Mouse (Mus musculus): ENCODE measurements around the gene Igflr1. TPM values are rescaled to one million over a fixed set of nuclear protein-coding genes. Genes with fewer than 3 reads are reported as not detected.
A peak's percentile ranks its signal among the peaks of the same experiment; 100 is the strongest.

Igflr1 gene
- polyA plus RNA-seq, 1 experiment from 2014 or later, result 3.2 TPM

DNA sequence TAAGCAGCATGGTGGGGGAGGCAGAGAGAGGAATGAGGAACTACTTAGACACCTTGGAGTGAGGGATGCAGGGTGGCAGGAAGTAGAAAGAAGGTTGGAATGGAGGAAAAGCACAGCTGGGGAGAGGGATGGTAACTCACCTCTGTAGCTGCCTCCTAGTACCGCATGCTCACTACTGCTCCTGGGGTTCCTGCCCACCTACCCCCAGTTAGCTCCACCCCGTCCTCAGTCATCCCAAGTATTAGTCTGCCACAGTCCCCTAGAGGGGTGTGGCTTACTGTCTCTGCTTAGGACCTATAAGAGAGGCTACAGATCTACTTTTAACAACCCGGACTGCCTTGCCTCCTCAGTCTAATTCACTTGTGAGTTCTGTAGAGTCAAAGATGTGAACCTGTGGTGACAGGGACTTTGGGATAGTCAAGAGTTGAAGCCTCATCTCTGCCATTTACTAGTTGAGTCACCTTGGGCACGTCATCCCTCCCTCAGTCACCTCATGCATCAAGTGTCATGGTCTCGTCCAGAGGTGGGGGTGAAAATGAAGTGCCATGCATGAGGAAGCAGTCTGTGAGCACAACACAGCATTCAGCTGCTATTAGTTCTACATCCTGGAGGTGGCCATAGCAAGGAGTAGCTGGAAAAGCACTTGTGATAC lies 27.7 kb downstream of the Igflr1 start:
- Histone ChIP-seq H3K36me3 (no peaks in the 10 kb centered on the region), H3K27ac (no peak overlapping the region), H3K4me3 (no peak overlapping the region), H3K9ac (no peak overlapping the region), H3K4me1 (peaks cover 9% of the 10 kb centered on the region), H3K27me3 (0 out of 2 replicates have a peak, but pooled peaks cover 8% of the 10 kb centered on the region), H3K9me3 (no peaks in the 10 kb centered on the region), H3K4me2 (replicated peaks) (no peak overlapping the region)
- ATAC-seq (ENCODE audit: low FRiP score, low read depth), result no peak
- WGBS, result 45% methylated on average over 5 of the region's 5 CpGs

DNA sequence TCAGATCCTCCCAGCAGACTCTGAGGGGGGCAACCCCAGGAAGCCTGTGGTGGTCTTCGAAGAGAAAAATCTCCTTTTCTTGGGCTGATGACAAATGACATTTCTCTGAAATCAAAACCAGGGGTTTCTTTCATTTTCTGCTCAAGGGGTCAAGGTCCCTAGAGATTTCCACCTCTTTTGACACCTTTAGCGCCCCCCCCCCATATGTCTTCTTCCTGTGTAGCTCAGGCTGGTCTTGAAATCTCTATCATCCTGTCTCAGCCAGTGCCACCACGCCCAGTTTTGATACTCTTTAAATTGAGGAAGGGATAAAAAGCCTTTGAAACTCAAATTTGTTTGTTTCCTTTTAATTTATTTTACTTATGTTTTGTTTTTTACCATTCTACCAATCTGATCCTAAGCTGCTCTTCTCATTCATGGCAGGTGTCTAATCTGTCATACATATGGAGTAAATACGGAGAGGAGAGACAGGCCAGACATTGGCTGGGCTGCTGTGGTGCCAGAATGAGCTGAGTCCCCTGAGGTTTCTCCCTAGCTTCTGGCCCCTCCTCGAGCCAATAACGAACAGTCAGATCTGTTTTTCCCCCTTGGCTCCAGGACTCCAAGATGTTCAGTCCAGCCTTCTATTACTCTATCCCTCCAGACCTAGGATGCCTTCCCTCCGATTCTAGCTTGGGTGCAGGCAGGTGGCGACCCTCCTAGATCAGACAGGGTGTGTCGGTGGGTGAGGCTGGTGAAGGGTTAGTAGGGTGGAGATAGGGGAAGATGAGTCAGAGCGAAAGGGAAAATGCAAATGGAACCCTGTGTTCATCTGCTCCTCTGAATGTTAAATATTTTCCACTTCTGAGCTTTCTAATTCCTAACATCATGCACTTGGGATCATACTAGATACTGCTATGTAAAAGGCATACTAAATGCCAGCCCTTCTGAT lies 28.6 kb downstream of the Igflr1 start:
- Histone ChIP-seq H3K27me3 (0 out of 2 replicates have a peak, but pooled peaks cover 8% of the 10 kb centered on the region), H3K36me3 (no peaks in the 10 kb centered on the region), H3K4me2 (replicated peaks) (no peak overlapping the region), H3K9me3 (no peaks in the 10 kb centered on the region), H3K27ac (no peak overlapping the region), H3K4me3 (no peak overlapping the region), H3K9ac (no peak overlapping the region), H3K4me1 (peaks cover 9% of the 10 kb centered on the region)
- WGBS, result 76% methylated on average over 10 of the region's 10 CpGs
- ATAC-seq (ENCODE audit: low FRiP score, low read depth), result no peak

- Histone ChIP-seq H3K27me3 (0 out of 2 replicates have a peak, but pooled peaks cover 8% of the 10 kb centered on the region), H3K4me3 (no peak overlapping the region), H3K27ac (no peak overlapping the region), H3K4me1 (peaks cover 8% of the 10 kb centered on the region), H3K4me2 (replicated peaks) (no peak overlapping the region), H3K9ac (no peak overlapping the region), H3K9me3 (no peaks in the 10 kb centered on the region), H3K36me3 (no peaks in the 10 kb centered on the region)
- WGBS, result 62% methylated on average over 4 of the region's 4 CpGs
- ATAC-seq (ENCODE audit: low FRiP score, low read depth), result no peak
Measured at GRCm38 (mm10) chr7:30594510-30595024, 29.3 kb downstream of the Igflr1 start.

DNA sequence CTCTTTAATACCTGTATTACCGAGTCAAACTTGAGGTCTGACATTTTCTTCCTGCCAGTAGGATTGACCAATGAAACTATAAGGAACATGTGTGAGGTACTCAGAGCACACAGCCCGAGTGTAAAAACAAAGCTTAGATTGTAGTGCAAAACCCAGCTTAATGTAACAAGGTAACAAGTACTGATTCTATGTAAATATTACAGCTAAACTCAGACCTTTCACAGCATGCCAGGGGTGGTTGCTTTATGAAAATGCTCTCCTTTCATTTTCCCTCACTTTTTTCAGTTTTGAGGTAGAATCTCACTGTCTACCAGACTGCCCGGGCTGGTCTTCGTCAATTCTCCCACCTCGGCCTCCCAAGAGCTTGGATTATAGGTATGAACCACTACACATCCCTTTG lies 30.9 kb downstream of the Igflr1 start:
- no peak overlapping the region for H3K4me3 ChIP-seq
- 74% methylated on average over 5 of the region's 5 CpGs for WGBS
- H3K9ac ChIP-seq, result no peak overlapping the region
- no peaks in the 10 kb centered on the region for H3K9me3 ChIP-seq
- no peak for ATAC-seq (ENCODE audit: low FRiP score, low read depth)
- no peaks in the 10 kb centered on the region for H3K36me3 ChIP-seq
- H3K27ac ChIP-seq, result no peak overlapping the region
- no peaks in the 10 kb centered on the region for H3K4me1 ChIP-seq
- no peak overlapping the region for H3K4me2 ChIP-seq (replicated peaks)
- H3K27me3 ChIP-seq, result 0 out of 2 replicates have a peak, but pooled peaks cover 8% of the 10 kb centered on the region

DNA sequence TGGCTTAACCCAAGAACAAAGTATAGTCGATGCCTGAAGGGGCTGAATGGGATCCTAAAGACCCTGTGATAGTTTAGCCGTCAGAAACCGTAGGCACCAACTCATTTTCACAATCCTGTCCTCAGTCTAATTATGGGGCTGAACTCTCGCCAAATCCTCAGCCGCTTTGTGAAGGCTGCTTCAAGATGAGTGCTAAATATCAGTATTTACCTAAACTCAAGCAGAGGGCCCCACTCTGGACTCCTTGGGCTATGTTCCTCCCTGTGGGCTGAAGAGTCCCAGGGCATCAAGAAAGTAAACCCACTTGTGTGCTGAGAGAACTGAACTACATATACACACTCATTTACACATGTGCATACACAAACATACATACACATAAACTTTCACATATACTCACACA lies 31.6 kb downstream of the Igflr1 start:
- no peak overlapping the region for H3K4me2 ChIP-seq (replicated peaks)
- H3K27me3 ChIP-seq, result 0 out of 2 replicates have a peak, but pooled peaks cover 8% of the 10 kb centered on the region
- 71% methylated on average over 5 of the region's 5 CpGs for WGBS
- no peak for ATAC-seq (ENCODE audit: low FRiP score, low read depth)
- H3K36me3 ChIP-seq, result no peaks in the 10 kb centered on the region
- H3K9ac ChIP-seq, result no peak overlapping the region
- no peaks in the 10 kb centered on the region for H3K9me3 ChIP-seq
- H3K4me1 ChIP-seq, result no peaks in the 10 kb centered on the region
- no peak overlapping the region for H3K4me3 ChIP-seq
- no peak overlapping the region for H3K27ac ChIP-seq

- H3K4me1 ChIP-seq, result no peaks in the 10 kb centered on the region
- 0 out of 2 replicates have a peak, but pooled peaks cover 6% of the 10 kb centered on the region for H3K27me3 ChIP-seq
- no peaks in the 10 kb centered on the region for H3K9me3 ChIP-seq
- no peak within 1 kb of the TSS for H3K4me2 ChIP-seq (replicated peaks)
- H3K27ac ChIP-seq, result no peak within 1 kb of the TSS
- WGBS, result 87% methylated on average over 12 of the region's 12 CpGs
- no peaks in the 10 kb centered on the region for H3K36me3 ChIP-seq
- no peak within 1 kb of the TSS for H3K4me3 ChIP-seq
- ATAC-seq (ENCODE audit: low FRiP score, low read depth), result no peak
- H3K9ac ChIP-seq, result no peak within 1 kb of the TSS
Measured at GRCm38 (mm10) chr7:30598786-30599185, 33.6 kb downstream of the Igflr1 start, which contains the start of gene Zbtb32. Zbtb32 (minus strand) TSS chr7:30598909.

DNA sequence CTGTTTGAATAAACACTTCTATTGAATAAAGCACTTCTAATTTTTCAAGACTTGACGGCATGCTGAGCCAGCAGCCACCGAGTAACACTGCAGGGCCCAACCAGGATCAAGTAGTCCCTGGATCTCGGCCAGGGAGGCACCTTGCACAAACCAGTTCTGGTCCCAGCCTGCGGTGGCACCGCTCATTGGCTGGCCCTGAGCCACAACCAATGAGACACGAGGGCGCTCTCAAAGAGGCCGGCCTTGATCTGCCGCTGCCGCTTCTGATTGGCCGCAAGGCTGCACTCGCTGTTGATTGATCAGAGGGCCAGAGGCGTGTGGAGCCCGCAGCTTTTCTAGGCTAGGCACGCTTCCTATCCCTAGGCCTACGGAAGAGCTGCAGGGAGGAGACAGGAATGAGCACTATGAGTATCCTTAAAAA lies 34.7 kb downstream of the Igflr1 start:
- ATAC-seq (ENCODE audit: low FRiP score, low read depth), result peak; percentile 91
- Histone ChIP-seq H3K4me3 (no peak overlapping the region), H3K9ac (no peak overlapping the region), H3K4me2 (replicated peaks) (no peak overlapping the region), H3K4me1 (no peaks in the 10 kb centered on the region), H3K27ac (no peak overlapping the region), H3K27me3 (0 out of 2 replicates have a peak, but pooled peaks cover under 1% of the 10 kb centered on the region), H3K36me3 (no peaks in the 10 kb centered on the region), H3K9me3 (no peaks in the 10 kb centered on the region)
- WGBS, result 2% methylated on average over 16 of the region's 16 CpGs

DNA sequence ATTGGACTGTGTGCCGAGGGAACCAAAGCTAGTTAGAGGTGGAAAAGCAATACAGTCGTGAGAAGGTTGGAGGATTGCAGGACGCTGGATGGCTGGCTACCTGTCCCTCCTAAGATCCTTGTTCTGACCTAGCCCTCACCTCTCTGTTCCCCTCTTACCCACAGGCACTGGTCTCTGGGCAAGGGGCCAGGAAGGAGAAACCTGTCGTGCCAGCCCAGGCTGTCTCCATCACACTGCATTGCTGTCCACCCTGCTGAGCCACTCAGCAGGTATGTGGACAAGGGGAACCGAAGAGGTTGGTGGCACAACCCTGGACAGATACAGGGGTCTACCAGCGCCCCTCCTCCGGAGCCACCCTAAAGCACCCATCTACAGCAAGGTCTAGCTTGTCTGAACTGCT lies 35.4 kb downstream of the Igflr1 start:
- H3K9ac ChIP-seq, result no peak overlapping the region
- ATAC-seq (ENCODE audit: low FRiP score, low read depth), result no peak
- no peaks in the 10 kb centered on the region for H3K4me1 ChIP-seq
- H3K4me2 ChIP-seq (replicated peaks), result no peak overlapping the region
- 70% methylated on average over 7 of the region's 7 CpGs for WGBS
- no peaks in the 10 kb centered on the region for H3K9me3 ChIP-seq
- no peaks in the 10 kb centered on the region for H3K36me3 ChIP-seq
- H3K27me3 ChIP-seq, result no peaks in the 10 kb centered on the region
- H3K4me3 ChIP-seq, result no peak overlapping the region
- H3K27ac ChIP-seq, result no peak overlapping the region

GRCm38 (mm10) chr7:30602583-30602982 lies 37.4 kb downstream of the Igflr1 start:
- no peak overlapping the region for H3K9ac ChIP-seq
- 31% methylated on average over 3 of the region's 3 CpGs for WGBS
- no peaks in the 10 kb centered on the region for H3K27me3 ChIP-seq
- H3K9me3 ChIP-seq, result no peaks in the 10 kb centered on the region
- no peak for ATAC-seq (ENCODE audit: low FRiP score, low read depth)
- H3K4me1 ChIP-seq, result no peaks in the 10 kb centered on the region
- H3K4me2 ChIP-seq (replicated peaks), result no peak overlapping the region
- H3K36me3 ChIP-seq, result no peaks in the 10 kb centered on the region
- no peak overlapping the region for H3K27ac ChIP-seq
- H3K4me3 ChIP-seq, result no peak overlapping the region

- no peak overlapping the region for H3K27ac ChIP-seq
- H3K36me3 ChIP-seq, result no peaks in the 10 kb centered on the region
- H3K4me1 ChIP-seq, result no peaks in the 10 kb centered on the region
- no peaks in the 10 kb centered on the region for H3K27me3 ChIP-seq
- H3K4me3 ChIP-seq, result no peak overlapping the region
- no peak for ATAC-seq (ENCODE audit: low FRiP score, low read depth)
- H3K9ac ChIP-seq, result 0 out of 2 replicates have a peak overlapping the region, but pooled peaks have one; percentile 19
- no peaks in the 10 kb centered on the region for H3K9me3 ChIP-seq
- H3K4me2 ChIP-seq (replicated peaks), result no peak overlapping the region
- WGBS, result 51% methylated on average over 8 of the region's 8 CpGs
Measured at GRCm38 (mm10) chr7:30604424-30604823, 39.2 kb downstream of the Igflr1 start.

DNA sequence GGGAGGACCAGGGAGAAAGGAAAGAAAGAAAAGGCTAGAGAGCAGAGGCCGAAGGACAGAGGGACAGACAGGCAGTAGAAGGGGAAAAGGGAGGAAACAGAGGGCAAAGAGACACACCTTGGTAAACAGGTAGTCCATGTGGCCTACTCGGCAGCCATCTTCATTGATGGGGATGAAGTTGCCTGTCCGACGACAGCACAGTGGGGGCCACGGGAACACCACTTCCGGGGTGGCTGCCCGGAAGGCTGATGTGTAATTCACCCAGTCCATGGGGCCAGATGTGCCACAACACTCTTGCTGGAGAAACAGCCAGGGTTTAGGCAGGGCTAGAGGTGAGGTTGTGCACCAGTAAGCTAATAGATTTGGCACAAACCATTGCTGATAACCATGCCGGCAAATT lies 39.7 kb downstream of the Igflr1 start:
- Histone ChIP-seq H3K27me3 (no peaks in the 10 kb centered on the region), H3K4me1 (no peaks in the 10 kb centered on the region), H3K9ac (0 out of 2 replicates have a peak overlapping the region, but pooled peaks have one; percentile 19), H3K9me3 (no peaks in the 10 kb centered on the region), H3K4me3 (no peak overlapping the region), H3K27ac (no peak overlapping the region), H3K36me3 (no peaks in the 10 kb centered on the region), H3K4me2 (replicated peaks) (no peak overlapping the region)
- 85% methylated on average over 8 of the region's 8 CpGs for WGBS
- ATAC-seq (ENCODE audit: low FRiP score, low read depth), result no peak

GRCm38 (mm10) chr7:30607706-30608309 lies 42.6 kb downstream of the Igflr1 start:
- no peak overlapping the region for H3K9ac ChIP-seq
- 23% methylated on average over 8 of the region's 8 CpGs for WGBS
- no peak for ATAC-seq (ENCODE audit: low FRiP score, low read depth)
- H3K9me3 ChIP-seq, result no peaks in the 10 kb centered on the region
- no peaks in the 10 kb centered on the region for H3K4me1 ChIP-seq
- H3K4me3 ChIP-seq, result no peak overlapping the region
- H3K27me3 ChIP-seq, result no peaks in the 10 kb centered on the region
- H3K36me3 ChIP-seq, result no peaks in the 10 kb centered on the region
- H3K27ac ChIP-seq, result no peak overlapping the region
- H3K4me2 ChIP-seq (replicated peaks), result no peak overlapping the region

Measured in limb, embryonic 13.5 days (tissue).